Mouse (Mus musculus) liver, adult 2 months (tissue): ENCODE measurements at regions not wholly inside any gene's neighbourhood (a gene's known extent, or its start where the extent isn't known, plus 50 kb on each side); places are given as distances from the start of the nearest gene placed in this dataset.

Experiments used
- DNase-seq: peaks from one replicate; pipeline ENCODE4 v3.0.0-alpha.2; 2011; ENCODE audit warnings: low read depth, low spot score; ENCODE audit errors: extremely low read depth
- H3K27ac ChIP-seq: fragments of 200-500 bp; replicated peaks from 2 replicates; pipeline ENCODE4 v1.5.1; 2012; ENCODE audit warnings: low read depth, mild to moderate bottlenecking, control low read depth, inconsistent platforms, low read length; ENCODE audit not compliant: insufficient read depth
- H3K27me3 ChIP-seq: fragments of 200-500 bp; 2 replicates; pipeline ENCODE4 v1.6.1; 2012; ENCODE audit warnings: mild to moderate bottlenecking, moderate library complexity, low read length, inconsistent platforms; ENCODE audit not compliant: control insufficient read depth, insufficient read depth
- H3K36me3 ChIP-seq: fragments of 200-500 bp; 2 replicates; pipeline ENCODE4 v1.6.1; 2012; ENCODE audit warnings: low read length, inconsistent platforms; ENCODE audit not compliant: control insufficient read depth, insufficient read depth
- H3K4me1 ChIP-seq: fragments of 200-500 bp; 2 replicates; pipeline ENCODE4 v1.6.1; 2011; ENCODE audit warnings: low read length; ENCODE audit not compliant: control insufficient read depth, insufficient read depth
- H3K4me3 ChIP-seq: fragments of 200-500 bp; 2 replicates; pipeline ENCODE4 v1.5.1; 2011; ENCODE audit warnings: low read depth, mild to moderate bottlenecking, control low read depth, low read length, moderate library complexity; ENCODE audit not compliant: insufficient read depth
- H3K79me2 ChIP-seq: fragments of 200-500 bp; 2 replicates; pipeline ENCODE4 v1.6.1; 2012; ENCODE audit warnings: inconsistent platforms, mild to moderate bottlenecking, low read length, moderate library complexity; ENCODE audit not compliant: control insufficient read depth, insufficient read depth
- H3K9ac ChIP-seq: fragments of 200-500 bp; 2 replicates; pipeline ENCODE4 v1.6.1; 2012; ENCODE audit warnings: low read depth, mild to moderate bottlenecking, control low read depth, inconsistent platforms, low read length
- CTCF ChIP-seq: fragments of 200-500 bp; IDR thresholded peaks from 2 replicates; pipeline ENCODE4 v1.5.1; 2011; ENCODE audit warnings: low read depth, low read length, control low read depth
- POLR2A ChIP-seq: fragments of 200-500 bp; IDR thresholded peaks from 2 replicates; pipeline ENCODE4 v1.6.1; 2011; ENCODE audit warnings: low read length, control low read depth; ENCODE audit not compliant: insufficient read depth; ENCODE audit errors: extremely low read depth
- WGBS: fragments of 180-500 bp; shearing (Covaris S2); methylation state at CpG from one replicate; pipeline ENCODE4 v1.1.7; 2018; 5-methylcytosine and 5-hydroxymethylcytosine counted together

DNA sequence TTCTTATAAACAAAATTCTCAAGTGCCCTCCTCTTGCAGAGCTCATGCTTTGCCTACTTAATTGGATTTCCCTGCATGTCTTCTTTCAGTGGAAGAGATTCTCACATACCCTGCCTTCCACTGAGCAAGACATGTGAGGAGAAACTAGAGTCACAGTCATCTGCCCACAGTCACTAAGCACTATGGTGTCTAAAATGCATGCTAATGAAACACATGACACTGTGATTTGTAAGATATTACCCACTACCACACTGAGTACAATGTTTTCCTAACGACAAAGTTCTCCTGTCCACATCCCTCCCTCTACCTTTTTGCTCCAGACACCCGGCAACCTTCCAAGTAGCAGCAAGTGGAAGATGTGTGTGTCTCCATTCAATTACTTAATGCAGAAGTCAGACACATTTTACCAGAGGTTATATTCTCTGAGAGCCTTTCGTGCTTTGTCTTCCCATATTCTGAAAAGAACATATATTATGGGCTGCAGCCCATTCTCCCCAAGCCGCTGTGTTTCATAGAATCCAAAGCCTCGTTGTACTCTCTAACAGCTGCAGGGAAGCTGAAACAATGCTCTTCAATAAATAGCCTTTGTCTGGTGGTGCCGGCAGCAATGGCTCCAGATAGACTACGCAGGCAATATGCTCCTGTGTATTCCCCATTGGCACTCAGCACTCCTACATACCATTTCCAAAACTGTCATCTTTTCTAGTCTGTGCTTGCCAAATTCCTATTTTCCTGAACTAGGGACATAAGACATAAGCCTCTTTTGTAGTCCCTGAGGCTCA lies 670.7 kb downstream of the Poteg start:
- no peak for DNase-seq
- H3K9ac ChIP-seq = no peak overlapping the region
- H3K4me1 ChIP-seq = no peaks in the 10 kb centered on the region
- no peaks in the 10 kb centered on the region for H3K27me3 ChIP-seq
- no peak overlapping the region for H3K27ac ChIP-seq
- no peaks in the 10 kb centered on the region for H3K79me2 ChIP-seq
- TF ChIP-seq CTCF = no peak
- TF ChIP-seq POLR2A = no peak
- WGBS = 84% methylated on average over 7 of the region's 7 CpGs
- no peak overlapping the region for H3K4me3 ChIP-seq
- H3K36me3 ChIP-seq = no peaks in the 10 kb centered on the region

DNA sequence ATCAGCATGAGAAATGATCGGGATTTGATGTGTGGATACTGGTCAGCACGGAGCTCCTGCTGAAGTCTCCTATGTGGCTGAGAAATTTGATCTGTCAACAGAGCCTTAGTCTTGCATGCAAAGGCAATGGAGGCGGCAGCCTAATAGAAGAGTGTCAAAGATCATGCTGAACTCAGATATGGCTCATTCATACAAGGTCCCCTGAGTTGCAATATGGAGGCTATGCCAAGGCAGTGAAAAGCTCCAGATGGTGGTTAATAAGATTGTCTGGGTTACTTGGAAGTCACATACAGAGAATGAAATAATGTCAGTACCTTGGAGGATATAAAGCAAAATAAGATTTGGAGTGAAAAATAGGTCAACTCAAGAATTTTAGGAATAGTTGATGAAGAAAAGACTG lies 677.6 kb downstream of the Poteg start:
- Histone ChIP-seq H3K27me3 (no peaks in the 10 kb centered on the region), H3K9ac (no peak overlapping the region), H3K4me1 (no peaks in the 10 kb centered on the region), H3K36me3 (no peaks in the 10 kb centered on the region), H3K79me2 (no peaks in the 10 kb centered on the region), H3K27ac (no peak overlapping the region), H3K4me3 (no peak overlapping the region)
- TF ChIP-seq CTCF (no peak), POLR2A (no peak)
- WGBS = 61% methylated on average over 3 of the region's 3 CpGs
- no peak for DNase-seq

GRCm38 (mm10) chr8:28141916-28142315 lies 694.4 kb downstream of the Poteg start:
- WGBS = 78% methylated on average over 3 of the region's 3 CpGs
- H3K27ac ChIP-seq = no peak overlapping the region
- DNase-seq = no peak
- H3K36me3 ChIP-seq = no peaks in the 10 kb centered on the region
- no peaks in the 10 kb centered on the region for H3K79me2 ChIP-seq
- no peak overlapping the region for H3K9ac ChIP-seq
- no peaks in the 10 kb centered on the region for H3K27me3 ChIP-seq
- H3K4me3 ChIP-seq = no peak overlapping the region
- H3K4me1 ChIP-seq = no peaks in the 10 kb centered on the region
- no peak for TF ChIP-seq CTCF
- no peak for TF ChIP-seq POLR2A

DNA sequence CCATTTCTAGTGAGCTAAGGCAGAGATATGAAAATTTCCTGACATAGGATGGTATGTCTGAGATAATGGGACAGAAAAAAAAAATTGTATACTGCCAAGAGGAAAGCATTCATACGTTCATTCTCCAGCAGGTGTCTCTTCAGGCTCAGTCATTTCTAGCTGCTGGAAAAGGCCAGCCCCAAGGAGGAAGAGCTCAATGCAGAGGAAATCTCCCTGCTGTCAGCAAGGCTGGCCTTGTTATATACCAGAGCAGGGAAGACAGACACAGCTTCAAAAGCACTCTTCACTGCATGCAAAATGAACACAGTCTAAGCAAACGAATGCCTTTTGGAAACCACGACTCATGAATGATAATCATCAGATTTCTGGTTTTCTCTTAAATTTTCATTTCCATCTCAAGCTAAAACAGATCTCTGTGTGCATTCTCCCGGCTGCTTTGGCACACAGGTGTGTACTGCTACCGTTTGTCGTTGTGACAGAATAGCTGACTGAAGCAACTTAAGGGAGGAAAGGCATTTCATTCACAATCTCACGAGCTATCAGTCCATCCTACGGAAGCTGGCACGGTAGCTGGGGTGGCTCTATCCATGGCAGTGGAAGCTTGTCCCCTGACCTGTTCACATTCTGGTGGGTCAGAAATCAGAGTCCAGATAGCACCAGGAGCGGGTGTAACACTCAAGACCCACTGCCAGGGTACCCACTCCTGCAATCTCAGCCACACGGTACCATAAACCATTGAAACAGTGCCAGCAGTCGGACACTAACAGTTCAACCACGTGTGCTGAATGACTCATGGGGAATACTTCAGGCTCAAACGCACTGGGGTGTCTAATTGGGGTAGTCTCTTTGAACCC lies 701.4 kb downstream of the Poteg start:
- WGBS = 73% methylated on average over 14 of the region's 14 CpGs
- H3K36me3 ChIP-seq = no peaks in the 10 kb centered on the region
- peak; percentile 2 for DNase-seq

GRCm38 (mm10) chr8:28149453-28149767 lies 701.9 kb downstream of the Poteg start:
- DNase-seq = no peak
- Histone ChIP-seq H3K4me1 (no peaks in the 10 kb centered on the region), H3K4me3 (no peak overlapping the region), H3K27ac (no peak overlapping the region), H3K9ac (no peak overlapping the region), H3K27me3 (no peaks in the 10 kb centered on the region), H3K36me3 (no peaks in the 10 kb centered on the region), H3K79me2 (no peaks in the 10 kb centered on the region)
- no peak for TF ChIP-seq CTCF
- no peak for TF ChIP-seq POLR2A
- 70% methylated on average over 3 of the region's 3 CpGs for WGBS

More for the DNA sequence above, 701.4 kb downstream of the Poteg start:
- Histone ChIP-seq H3K79me2 (no peaks in the 10 kb centered on the region), H3K4me3 (no peak overlapping the region), H3K9ac (no peak overlapping the region), H3K27me3 (no peaks in the 10 kb centered on the region), H3K27ac (no peak overlapping the region), H3K4me1 (no peaks in the 10 kb centered on the region)
- peak; percentile 11; the same call in 1 of the 2 replicates for TF ChIP-seq CTCF
- no peak for TF ChIP-seq POLR2A

DNA sequence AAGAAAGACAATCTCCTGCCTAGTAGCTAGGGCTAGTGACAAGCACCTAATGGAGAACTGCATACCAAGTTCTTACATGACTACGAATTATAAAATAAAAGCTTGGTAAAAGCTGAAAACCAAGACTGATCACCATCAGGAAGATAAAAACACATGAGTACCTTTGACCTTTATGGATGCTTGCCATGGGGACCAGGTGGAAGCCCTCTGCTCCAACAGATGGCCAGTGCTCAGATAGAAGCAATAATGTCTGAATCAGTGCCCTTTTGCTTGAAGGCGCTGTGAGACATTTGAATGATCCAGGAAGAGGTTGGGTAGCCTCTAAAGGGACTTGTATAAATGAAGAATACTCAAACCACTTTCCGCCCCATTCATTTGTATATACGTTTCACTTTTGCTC lies 713.2 kb downstream of the Poteg start:
- no peak for DNase-seq
- 81% methylated on average over 4 of the region's 4 CpGs for WGBS
- TF ChIP-seq POLR2A = no peak
- TF ChIP-seq CTCF = no peak
- Histone ChIP-seq H3K9ac (no peak overlapping the region), H3K4me3 (no peak overlapping the region), H3K27ac (no peak overlapping the region), H3K4me1 (no peaks in the 10 kb centered on the region), H3K27me3 (no peaks in the 10 kb centered on the region), H3K36me3 (no peaks in the 10 kb centered on the region), H3K79me2 (no peaks in the 10 kb centered on the region)
